Mouse (Mus musculus) frontal cortex, adult 2 months (tissue): ENCODE data around the gene Cd180. TPM values are rescaled to one million over a fixed set of nuclear protein-coding genes. Genes with fewer than 3 reads are reported as not detected.
A peak's percentile ranks its signal among the peaks of the same experiment; 100 is the strongest.

Experiments
- DNase-seq, 2 experiments: peaks; one replicate each; pipeline ENCODE4 v3.0.0; 2022; ENCODE audit warnings: low spot score in 1 of 2; ENCODE audit errors: extremely low spot score in 1 of 2
- polyA plus RNA-seq: library from polyadenylated mRNA; depleted of rRNA; stranded (reverse); fragments of >200 nt; gene quantifications from 2 replicates; pipeline ENCODE4 v1.2.3, GENCODE M21; 2012

Cd180 gene
- polyA plus RNA-seq, 1 experiment, result 2.3 TPM

GRCm38 (mm10) chr13:102773169-102773568 lies 79.8 kb downstream of the Cd180 start:
- no peak for DNase-seq

GRCm38 (mm10) chr13:102774786-102775201 lies 81.4 kb downstream of the Cd180 start:
- DNase-seq, result no peak

GRCm38 (mm10) chr13:102775506-102775905 lies 82.1 kb downstream of the Cd180 start:
- DNase-seq, result no peak

GRCm38 (mm10) chr13:102778859-102779258 lies 85.5 kb downstream of the Cd180 start:
- DNase-seq, result no peak

GRCm38 (mm10) chr13:102779275-102779674 lies 85.9 kb downstream of the Cd180 start:
- no peak for DNase-seq

GRCm38 (mm10) chr13:102783531-102784310 lies 90.4 kb downstream of the Cd180 start:
- no peak for DNase-seq

GRCm38 (mm10) chr13:102786666-102787230 lies 93.4 kb downstream of the Cd180 start:
- DNase-seq, result peak in 1 of 2 experiments; percentile 25
